Mouse (Mus musculus) erythroblast, embryonic 14.5 days (primary cell): Measurements from ENCODE around the gene 6430571L13Rik.

Source experiments
- GATA1 ChIP-seq: IDR thresholded peaks from 2 replicates; pipeline ENCODE4 v1.6.1; 2012; ENCODE audit warnings: low read length, inconsistent platforms, mixed read lengths
- TAL1 ChIP-seq: IDR thresholded peaks from 3 replicates; pipeline ENCODE4 v1.6.1; 2012; ENCODE audit warnings: low read length, inconsistent platforms, mixed read lengths

- no peak for TF ChIP-seq GATA1
- no peak for TF ChIP-seq TAL1
These were observed 46.3 kb downstream of the 6430571L13Rik start for GRCm38 (mm10) chr9:107386722-107387121.
